Mouse (Mus musculus) liver, adult 2 months (tissue): ENCODE results near the gene Mn1. TPM values are rescaled to one million over a fixed set of nuclear protein-coding genes. Genes with fewer than 3 reads are reported as not detected.

Source experiments
- DNase-seq: peaks from one replicate; pipeline ENCODE4 v3.0.0-alpha.2; 2011; ENCODE audit warnings: low read depth, low spot score; ENCODE audit errors: extremely low read depth
- H3K27ac ChIP-seq: fragments of 200-500 bp; replicated peaks from 2 replicates; pipeline ENCODE4 v1.5.1; 2012; ENCODE audit warnings: low read depth, mild to moderate bottlenecking, control low read depth, inconsistent platforms, low read length; ENCODE audit not compliant: insufficient read depth
- H3K27me3 ChIP-seq: fragments of 200-500 bp; 2 replicates; pipeline ENCODE4 v1.6.1; 2012; ENCODE audit warnings: mild to moderate bottlenecking, moderate library complexity, low read length, inconsistent platforms; ENCODE audit not compliant: control insufficient read depth, insufficient read depth
- H3K36me3 ChIP-seq: fragments of 200-500 bp; 2 replicates; pipeline ENCODE4 v1.6.1; 2012; ENCODE audit warnings: low read length, inconsistent platforms; ENCODE audit not compliant: control insufficient read depth, insufficient read depth
- H3K4me1 ChIP-seq: fragments of 200-500 bp; 2 replicates; pipeline ENCODE4 v1.6.1; 2011; ENCODE audit warnings: low read length; ENCODE audit not compliant: control insufficient read depth, insufficient read depth
- H3K4me3 ChIP-seq: fragments of 200-500 bp; 2 replicates; pipeline ENCODE4 v1.5.1; 2011; ENCODE audit warnings: low read depth, mild to moderate bottlenecking, control low read depth, low read length, moderate library complexity; ENCODE audit not compliant: insufficient read depth
- H3K79me2 ChIP-seq: fragments of 200-500 bp; 2 replicates; pipeline ENCODE4 v1.6.1; 2012; ENCODE audit warnings: inconsistent platforms, mild to moderate bottlenecking, low read length, moderate library complexity; ENCODE audit not compliant: control insufficient read depth, insufficient read depth
- H3K9ac ChIP-seq: fragments of 200-500 bp; 2 replicates; pipeline ENCODE4 v1.6.1; 2012; ENCODE audit warnings: low read depth, mild to moderate bottlenecking, control low read depth, inconsistent platforms, low read length
- CTCF ChIP-seq: fragments of 200-500 bp; IDR thresholded peaks from 2 replicates; pipeline ENCODE4 v1.5.1; 2011; ENCODE audit warnings: low read depth, low read length, control low read depth
- POLR2A ChIP-seq: fragments of 200-500 bp; IDR thresholded peaks from 2 replicates; pipeline ENCODE4 v1.6.1; 2011; ENCODE audit warnings: low read length, control low read depth; ENCODE audit not compliant: insufficient read depth; ENCODE audit errors: extremely low read depth
- WGBS: fragments of 180-500 bp; shearing (Covaris S2); methylation state at CpG from one replicate; pipeline ENCODE4 v1.1.7; 2018; 5-methylcytosine and 5-hydroxymethylcytosine counted together
- polyA plus RNA-seq: library from polyadenylated mRNA; depleted of rRNA; stranded (reverse); fragments of >200 nt; gene quantifications from 2 replicates; pipeline ENCODE4 v1.2.3, GENCODE M21; 2012
- total RNA-seq: library from RNA; depleted of rRNA; stranded (reverse); fragments of >200 nt; gene quantifications from 2 replicates; pipeline ENCODE4 v1.2.3, GENCODE M21; 2014

The Mn1 gene
- total and polyA plus RNA-seq, 2 experiments, result 3.4 to 7.3 TPM

GRCm38 (mm10) chr5:111401879-111402650, 15.1 kb upstream of the Mn1 start:
- Histone ChIP-seq H3K27me3 (no peaks in the 10 kb centered on the region), H3K4me3 (no peak overlapping the region), H3K27ac (no peak overlapping the region), H3K9ac (no peak overlapping the region), H3K79me2 (no peaks in the 10 kb centered on the region), H3K4me1 (no peaks in the 10 kb centered on the region), H3K36me3 (no peaks in the 10 kb centered on the region)
- WGBS, result 84% methylated on average over 19 of the region's 19 CpGs
- TF ChIP-seq CTCF, result no peak
- no peak for TF ChIP-seq POLR2A
- DNase-seq, result no peak

GRCm38 (mm10) chr5:111402651-111402996, 14.5 kb upstream of the Mn1 start:
- Histone ChIP-seq H3K4me3 (no peak overlapping the region), H3K27ac (no peak overlapping the region)
- TF ChIP-seq CTCF (no peak), POLR2A (no peak)

GRCm38 (mm10) chr5:111404721-111405120, 12.4 kb upstream of the Mn1 start:
- WGBS, result 81% methylated on average over 6 of the region's 6 CpGs
- no peak overlapping the region for H3K27ac ChIP-seq

More at GRCm38 (mm10) chr5:111402651-111402996, 14.5 kb upstream of the Mn1 start:
- DNase-seq, result no peak
- Histone ChIP-seq H3K79me2 (no peaks in the 10 kb centered on the region), H3K27me3 (no peaks in the 10 kb centered on the region), H3K4me1 (no peaks in the 10 kb centered on the region), H3K36me3 (no peaks in the 10 kb centered on the region), H3K9ac (no peak overlapping the region)
- 82% methylated on average over 6 of the region's 6 CpGs for WGBS

GRCm38 (mm10) chr5:111408470-111409105, 8.6 kb upstream of the Mn1 start:
- no peaks in the 10 kb centered on the region for H3K36me3 ChIP-seq
- H3K4me1 ChIP-seq, result no peaks in the 10 kb centered on the region
- H3K27me3 ChIP-seq, result no peaks in the 10 kb centered on the region
- H3K9ac ChIP-seq, result no peak overlapping the region
- H3K4me3 ChIP-seq, result no peak overlapping the region
- DNase-seq, result no peak
- 31% methylated on average over 14 of the region's 14 CpGs for WGBS
- H3K79me2 ChIP-seq, result no peaks in the 10 kb centered on the region
- TF ChIP-seq CTCF, result no peak
- no peak for TF ChIP-seq POLR2A
- no peak overlapping the region for H3K27ac ChIP-seq

More at GRCm38 (mm10) chr5:111404721-111405120, 12.4 kb upstream of the Mn1 start:
- Histone ChIP-seq H3K4me1 (no peaks in the 10 kb centered on the region), H3K9ac (no peak overlapping the region), H3K79me2 (no peaks in the 10 kb centered on the region), H3K27me3 (no peaks in the 10 kb centered on the region), H3K4me3 (no peak overlapping the region), H3K36me3 (no peaks in the 10 kb centered on the region)
- DNase-seq, result no peak
- TF ChIP-seq CTCF (no peak), POLR2A (no peak)

GRCm38 (mm10) chr5:111409412-111410044, 7.6 kb upstream of the Mn1 start:
- H3K9ac ChIP-seq, result no peak overlapping the region
- TF ChIP-seq CTCF, result peak; percentile 53; the same call in 1 of the 2 replicates
- TF ChIP-seq POLR2A, result no peak
- H3K79me2 ChIP-seq, result no peaks in the 10 kb centered on the region
- no peak for DNase-seq
- no peaks in the 10 kb centered on the region for H3K27me3 ChIP-seq
- no peaks in the 10 kb centered on the region for H3K36me3 ChIP-seq
- 0% methylated on average over 1 of the region's 1 CpGs for whole genome bisulfite sequencing
- no peak overlapping the region for H3K27ac ChIP-seq
- no peaks in the 10 kb centered on the region for H3K4me1 ChIP-seq
- no peak overlapping the region for H3K4me3 ChIP-seq
